Mouse (Mus musculus) embryonic facial prominence, embryonic 14.5 days (tissue): Measurements from ENCODE around the gene Mvb12a. TPM values are rescaled to one million over a fixed set of nuclear protein-coding genes. Genes with fewer than 3 reads are reported as not detected.

Experiments
- ATAC-seq: fragments of 200-750 bp; cut with Nextera tagmentation; 2 replicates; pipeline ENCODE4 v1.8.0; 2017; ENCODE audit warnings: low read depth, moderate number of reproducible peaks, moderate TSS enrichment
- DNase-seq: peaks from one replicate; pipeline ENCODE4 v3.0.0-alpha.2; 2015; ENCODE audit warnings: low spot score
- H3K27ac ChIP-seq: fragments of 300-500 bp; sonication (generic); replicated peaks from 2 replicates; pipeline ENCODE4 v1.5.1; 2014; ENCODE audit warnings: low read depth, mild to moderate bottlenecking, low read length, moderate library complexity
- H3K27me3 ChIP-seq: fragments of 300-500 bp; sonication (generic); replicated peaks from 2 replicates; pipeline ENCODE4 v1.6.1; 2014; ENCODE audit warnings: low read length; ENCODE audit not compliant: control insufficient read depth, insufficient read depth
- H3K36me3 ChIP-seq: fragments of 300-500 bp; sonication (generic); 2 replicates; pipeline ENCODE4 v1.6.1; 2014; ENCODE audit warnings: low read length, mixed read lengths; ENCODE audit not compliant: control insufficient read depth, insufficient read depth
- H3K4me1 ChIP-seq: fragments of 300-500 bp; sonication (generic); 2 replicates; pipeline ENCODE4 v1.6.1; 2014; ENCODE audit warnings: antibody characterized with exemption, low read length; ENCODE audit not compliant: control insufficient read depth, insufficient read depth
- H3K4me2 ChIP-seq: fragments of 300-500 bp; sonication (generic); 2 replicates; pipeline ENCODE4 v1.6.1; 2014; ENCODE audit warnings: low read depth, mild to moderate bottlenecking, low read length, moderate library complexity, mixed read lengths
- H3K4me3 ChIP-seq: fragments of 300-500 bp; sonication (generic); 2 replicates; pipeline ENCODE4 v1.5.1; 2014; ENCODE audit warnings: low read depth, mild to moderate bottlenecking, low read length
- H3K9ac ChIP-seq: fragments of 300-500 bp; sonication (generic); 2 replicates; pipeline ENCODE4 v1.6.1; 2014; ENCODE audit warnings: low read depth, mild to moderate bottlenecking, low read length, moderate library complexity, mixed read lengths
- H3K9me3 ChIP-seq: fragments of 300-500 bp; sonication (generic); 2 replicates; pipeline ENCODE4 v1.6.1; 2016; ENCODE audit warnings: low read length; ENCODE audit not compliant: control insufficient read depth
- WGBS: fragments of 180-500 bp; shearing (Covaris S2); extraction: QIAGEN DNeasy Blood & Tissue Kit; methylation state at CpG from one replicate; pipeline ENCODE4 v1.1.7; 2014; 5-methylcytosine and 5-hydroxymethylcytosine counted together
- polyA plus RNA-seq: library from polyadenylated mRNA; unstranded; fragments of >200 nt; fragmentation: Nextera tagmentation; extraction: Ambion mirVana; gene quantifications from 2 replicates; pipeline ENCODE4 v1.2.1, GENCODE M21; 2014

Mvb12a gene
- polyA plus RNA-seq, 1 experiment from 2014 or later: 85.4 TPM

GRCm38 (mm10) chr8:71554001-71554400, 11.3 kb downstream of the Mvb12a start:
- WGBS: 56% methylated on average over 6 of the region's 6 CpGs

GRCm38 (mm10) chr8:71554644-71555043, 11.9 kb downstream of the Mvb12a start:
- H3K4me2 ChIP-seq: no peak overlapping the region
- WGBS: 85% methylated on average over 2 of the region's 2 CpGs
- no peaks in the 10 kb centered on the region for H3K36me3 ChIP-seq
- peaks cover 38% of the 10 kb centered on the region for H3K27me3 ChIP-seq
- ATAC-seq: no peak
- no peak overlapping the region for H3K9ac ChIP-seq
- DNase-seq: no peak
- no peak overlapping the region for H3K27ac ChIP-seq
- H3K4me3 ChIP-seq: no peak overlapping the region
- H3K4me1 ChIP-seq: no peaks in the 10 kb centered on the region
- H3K9me3 ChIP-seq: no peaks in the 10 kb centered on the region

More at GRCm38 (mm10) chr8:71554001-71554400, 11.3 kb downstream of the Mvb12a start:
- no peaks in the 10 kb centered on the region for H3K36me3 ChIP-seq
- peaks cover 32% of the 10 kb centered on the region for H3K27me3 ChIP-seq
- H3K4me2 ChIP-seq: no peak overlapping the region
- no peak for ATAC-seq
- H3K27ac ChIP-seq: no peak overlapping the region
- H3K9me3 ChIP-seq: no peaks in the 10 kb centered on the region
- no peaks in the 10 kb centered on the region for H3K4me1 ChIP-seq
- no peak for DNase-seq
- H3K9ac ChIP-seq: no peak overlapping the region
- no peak overlapping the region for H3K4me3 ChIP-seq

- DNase-seq (no peak), ATAC-seq (0 out of 2 replicates have a peak, but pooled peaks have one; percentile 10)
- Histone ChIP-seq H3K36me3 (no peaks in the 10 kb centered on the region), H3K4me2 (peak within 1 kb of the TSS; percentile 61), H3K9me3 (no peaks in the 10 kb centered on the region), H3K27me3 (peaks cover 73% of the 10 kb centered on the region), H3K4me1 (no peaks in the 10 kb centered on the region), H3K27ac (no peak within 1 kb of the TSS), H3K9ac (peak within 1 kb of the TSS; percentile 49), H3K4me3 (peak within 1 kb of the TSS; percentile 42)
- WGBS: 4% methylated on average over 56 of the region's 70 CpGs
Measured at GRCm38 (mm10) chr8:71558071-71558957, 15.6 kb downstream of the Mvb12a start, which contains the start of gene Tmem221. Gene Tmem221, minus strand, starts transcription at chr8:71558871.

GRCm38 (mm10) chr8:71558958-71559690, 16.4 kb downstream of the Mvb12a start:
- peak overlapping the region; percentile 42 for H3K4me3 ChIP-seq
- ATAC-seq (peak; percentile 60), DNase-seq (peak; percentile 91)
- WGBS: 4% methylated on average over 24 of the region's 24 CpGs
- H3K9me3 ChIP-seq: no peaks in the 10 kb centered on the region
- no peaks in the 10 kb centered on the region for H3K4me1 ChIP-seq
- H3K9ac ChIP-seq: peak overlapping the region; percentile 49
- H3K36me3 ChIP-seq: no peaks in the 10 kb centered on the region
- H3K27ac ChIP-seq: no peak overlapping the region
- peaks cover 77% of the 10 kb centered on the region for H3K27me3 ChIP-seq
- H3K4me2 ChIP-seq: peak overlapping the region; percentile 61

GRCm38 (mm10) chr8:71560071-71560470, 17.3 kb downstream of the Mvb12a start:
- Histone ChIP-seq H3K36me3 (no peaks in the 10 kb centered on the region), H3K9me3 (no peaks in the 10 kb centered on the region), H3K4me3 (no peak overlapping the region), H3K9ac (no peak overlapping the region), H3K4me2 (no peak overlapping the region), H3K4me1 (no peaks in the 10 kb centered on the region), H3K27me3 (peaks cover 77% of the 10 kb centered on the region), H3K27ac (no peak overlapping the region)
- DNase-seq (no peak), ATAC-seq (no peak)
- 75% methylated on average over 3 of the region's 3 CpGs for WGBS

- no peak overlapping the region for H3K27ac ChIP-seq
- no peak overlapping the region for H3K4me2 ChIP-seq
- no peaks in the 10 kb centered on the region for H3K4me1 ChIP-seq
- no peak overlapping the region for H3K9ac ChIP-seq
- H3K4me3 ChIP-seq: no peak overlapping the region
- peaks cover 73% of the 10 kb centered on the region for H3K27me3 ChIP-seq
- H3K9me3 ChIP-seq: no peaks in the 10 kb centered on the region
- WGBS: 75% methylated on average over 5 of the region's 5 CpGs
- no peaks in the 10 kb centered on the region for H3K36me3 ChIP-seq
- ATAC-seq: no peak
- no peak for DNase-seq
Measured at GRCm38 (mm10) chr8:71560765-71561164, 18.0 kb downstream of the Mvb12a start.

- no peak overlapping the region for H3K9ac ChIP-seq
- H3K9me3 ChIP-seq: no peaks in the 10 kb centered on the region
- peak; percentile 41; the same call in 1 of the 2 replicates for ATAC-seq
- peak; percentile 72 for DNase-seq
- H3K4me1 ChIP-seq: no peaks in the 10 kb centered on the region
- H3K27me3 ChIP-seq: peaks cover 71% of the 10 kb centered on the region
- H3K4me3 ChIP-seq: no peak overlapping the region
- H3K36me3 ChIP-seq: no peaks in the 10 kb centered on the region
- H3K4me2 ChIP-seq: no peak overlapping the region
- 3% methylated on average over 15 of the region's 15 CpGs for WGBS
- no peak overlapping the region for H3K27ac ChIP-seq
Measured at GRCm38 (mm10) chr8:71561401-71561800, 18.7 kb downstream of the Mvb12a start.

GRCm38 (mm10) chr8:71562751-71563150, 20.0 kb downstream of the Mvb12a start:
- no peaks in the 10 kb centered on the region for H3K4me1 ChIP-seq
- DNase-seq: no peak
- H3K4me3 ChIP-seq: peak overlapping the region; percentile 31
- 1% methylated on average over 30 of the region's 33 CpGs for WGBS
- H3K9me3 ChIP-seq: no peaks in the 10 kb centered on the region
- peak overlapping the region; percentile 52 for H3K4me2 ChIP-seq
- ATAC-seq: peak; percentile 50; the same call in 1 of the 2 replicates
- peaks cover 58% of the 10 kb centered on the region for H3K27me3 ChIP-seq
- peak overlapping the region; percentile 40; the same call in 1 of the 2 replicates for H3K9ac ChIP-seq
- no peak overlapping the region for H3K27ac ChIP-seq
- H3K36me3 ChIP-seq: no peaks in the 10 kb centered on the region
